Mouse (Mus musculus): Measurements from ENCODE around the gene Bmp7. TPM values are rescaled to one million over a fixed set of nuclear protein-coding genes. Genes with fewer than 3 reads are reported as not detected.
A peak's percentile ranks its signal among the peaks of the same experiment; 100 is the strongest.

Bmp7 gene
- polyA plus RNA-seq, 1 experiment from 2014 or later: 27.5 TPM

- H3K4me1 ChIP-seq: 0 out of 2 replicates have a peak, but pooled peaks cover 4% of the 10 kb centered on the region
- no peak overlapping the region for H3K4me3 ChIP-seq
- no peaks in the 10 kb centered on the region for H3K36me3 ChIP-seq
- ATAC-seq (ENCODE audit: insufficient number of reproducible peaks, low FRiP score, low TSS enrichment, low read depth): no peak
- no peak overlapping the region for H3K4me2 ChIP-seq
- no peak overlapping the region for H3K9ac ChIP-seq
- H3K27ac ChIP-seq: no peak overlapping the region
- 83% methylated on average over 5 of the region's 5 CpGs for WGBS
- no peaks in the 10 kb centered on the region for H3K27me3 ChIP-seq
- no peaks in the 10 kb centered on the region for H3K9me3 ChIP-seq
Measured at GRCm38 (mm10) chr2:172966480-172966879, 26.4 kb upstream of the Bmp7 start.

GRCm38 (mm10) chr2:172965249-172965648, 25.1 kb upstream of the Bmp7 start:
- H3K36me3 ChIP-seq: no peaks in the 10 kb centered on the region
- WGBS: 40% methylated on average over 11 of the region's 11 CpGs
- no peak overlapping the region for H3K9ac ChIP-seq
- 0 out of 2 replicates have a peak, but pooled peaks cover 4% of the 10 kb centered on the region for H3K4me1 ChIP-seq
- H3K9me3 ChIP-seq: no peaks in the 10 kb centered on the region; the same call in 1 of the 2 replicates
- no peak overlapping the region for H3K4me2 ChIP-seq
- H3K27me3 ChIP-seq: no peaks in the 10 kb centered on the region
- H3K4me3 ChIP-seq: no peak overlapping the region
- H3K27ac ChIP-seq: no peak overlapping the region
- no peak for ATAC-seq (ENCODE audit: insufficient number of reproducible peaks, low FRiP score, low TSS enrichment, low read depth)

DNA sequence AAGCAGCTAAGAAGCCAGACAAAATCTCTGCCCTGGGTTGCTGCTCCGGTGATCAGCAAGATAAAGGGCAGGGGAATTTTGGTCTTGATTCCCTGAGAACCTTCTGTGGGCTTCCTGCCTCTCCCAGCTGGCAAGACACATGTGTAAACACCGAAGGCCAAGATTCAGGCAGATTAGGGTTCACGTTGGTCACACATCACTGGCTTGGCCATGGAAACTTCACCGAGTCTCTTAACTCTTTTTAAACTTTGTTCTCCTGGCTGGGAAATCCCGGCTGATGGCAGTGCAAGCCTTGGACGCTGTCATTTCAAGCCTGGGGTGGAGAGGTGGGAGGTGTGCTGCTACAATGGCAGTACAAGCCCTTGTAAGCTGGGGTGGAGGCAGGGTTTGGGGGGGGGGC, 21.1 kb upstream of the Bmp7 start:
- peaks cover 9% of the 10 kb centered on the region; the same call in 1 of the 2 replicates for H3K4me1 ChIP-seq
- WGBS: 72% methylated on average over 6 of the region's 6 CpGs
- H3K36me3 ChIP-seq: no peaks in the 10 kb centered on the region
- no peak overlapping the region for H3K4me2 ChIP-seq
- no peak overlapping the region for H3K27ac ChIP-seq
- no peak for ATAC-seq (ENCODE audit: insufficient number of reproducible peaks, low FRiP score, low TSS enrichment, low read depth)
- no peak overlapping the region for H3K9ac ChIP-seq
- no peak overlapping the region for H3K4me3 ChIP-seq
- no peaks in the 10 kb centered on the region for H3K27me3 ChIP-seq
- H3K9me3 ChIP-seq: peaks cover 5% of the 10 kb centered on the region; the same call in 1 of the 2 replicates

- Histone ChIP-seq H3K9ac (no peak overlapping the region), H3K4me3 (no peak overlapping the region), H3K4me2 (no peak overlapping the region), H3K27ac (no peak overlapping the region), H3K27me3 (no peaks in the 10 kb centered on the region), H3K9me3 (peaks cover 8% of the 10 kb centered on the region; the same call in 1 of the 2 replicates), H3K36me3 (no peaks in the 10 kb centered on the region), H3K4me1 (peaks cover 7% of the 10 kb centered on the region; the same call in 1 of the 2 replicates)
- ATAC-seq (ENCODE audit: insufficient number of reproducible peaks, low FRiP score, low TSS enrichment, low read depth): no peak
- WGBS: 91% methylated on average over 3 of the region's 3 CpGs
Measured at GRCm38 (mm10) chr2:172960350-172960749, 20.2 kb upstream of the Bmp7 start.

- ATAC-seq (ENCODE audit: insufficient number of reproducible peaks, low FRiP score, low TSS enrichment, low read depth): no peak
- Histone ChIP-seq H3K27me3 (no peaks in the 10 kb centered on the region), H3K27ac (no peak overlapping the region)
Measured at GRCm38 (mm10) chr2:172959006-172959768, 19.1 kb upstream of the Bmp7 start.

DNA sequence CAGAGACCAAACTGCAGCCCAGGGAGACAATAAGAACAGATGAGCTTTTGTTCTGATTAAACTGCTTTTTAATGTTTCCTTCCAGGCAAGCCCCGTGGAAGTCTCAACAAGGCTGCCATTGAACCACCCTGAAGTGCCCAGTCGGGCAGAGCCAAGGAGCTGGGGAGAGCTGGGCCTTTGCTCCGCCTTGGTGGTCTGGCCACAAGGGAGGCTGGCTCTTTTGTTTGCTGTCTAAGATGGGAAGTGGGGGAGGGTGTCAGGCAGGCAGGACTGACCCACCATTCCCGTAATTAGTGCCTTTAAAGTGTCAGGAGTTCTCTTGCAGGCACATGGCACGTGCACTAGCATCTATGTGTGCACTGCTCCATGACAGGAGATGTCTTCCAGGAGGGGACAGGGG, 18.5 kb upstream of the Bmp7 start:
- H3K9me3 ChIP-seq: peaks cover 8% of the 10 kb centered on the region; the same call in 1 of the 2 replicates
- 0 out of 2 replicates have a peak, but pooled peaks have one; percentile 17 for ATAC-seq (ENCODE audit: insufficient number of reproducible peaks, low FRiP score, low TSS enrichment, low read depth)
- H3K4me1 ChIP-seq: peaks cover 9% of the 10 kb centered on the region; the same call in 1 of the 2 replicates
- H3K27ac ChIP-seq: 0 out of 2 replicates have a peak overlapping the region, but pooled peaks have one; percentile 17
- H3K27me3 ChIP-seq: no peaks in the 10 kb centered on the region
- no peak overlapping the region for H3K4me2 ChIP-seq
- no peak overlapping the region for H3K4me3 ChIP-seq
- H3K9ac ChIP-seq: no peak overlapping the region
- H3K36me3 ChIP-seq: no peaks in the 10 kb centered on the region
- WGBS: 26% methylated on average over 5 of the region's 5 CpGs

More at GRCm38 (mm10) chr2:172959006-172959768, 19.1 kb upstream of the Bmp7 start:
- Histone ChIP-seq H3K4me1 (peaks cover 9% of the 10 kb centered on the region; the same call in 1 of the 2 replicates), H3K4me2 (no peak overlapping the region), H3K9me3 (peaks cover 8% of the 10 kb centered on the region; the same call in 1 of the 2 replicates), H3K9ac (no peak overlapping the region), H3K36me3 (no peaks in the 10 kb centered on the region), H3K4me3 (no peak overlapping the region)
- 50% methylated on average over 13 of the region's 13 CpGs for WGBS

- WGBS: 79% methylated on average over 2 of the region's 2 CpGs
- ATAC-seq (ENCODE audit: insufficient number of reproducible peaks, low FRiP score, low TSS enrichment, low read depth): no peak
- Histone ChIP-seq H3K27me3 (no peaks in the 10 kb centered on the region), H3K4me1 (peaks cover 14% of the 10 kb centered on the region), H3K9me3 (0 out of 2 replicates have a peak, but pooled peaks cover 8% of the 10 kb centered on the region), H3K36me3 (no peaks in the 10 kb centered on the region), H3K27ac (no peak overlapping the region), H3K4me3 (no peak overlapping the region), H3K9ac (no peak overlapping the region), H3K4me2 (no peak overlapping the region)
Measured at GRCm38 (mm10) chr2:172951976-172952375, 11.9 kb upstream of the Bmp7 start.

DNA sequence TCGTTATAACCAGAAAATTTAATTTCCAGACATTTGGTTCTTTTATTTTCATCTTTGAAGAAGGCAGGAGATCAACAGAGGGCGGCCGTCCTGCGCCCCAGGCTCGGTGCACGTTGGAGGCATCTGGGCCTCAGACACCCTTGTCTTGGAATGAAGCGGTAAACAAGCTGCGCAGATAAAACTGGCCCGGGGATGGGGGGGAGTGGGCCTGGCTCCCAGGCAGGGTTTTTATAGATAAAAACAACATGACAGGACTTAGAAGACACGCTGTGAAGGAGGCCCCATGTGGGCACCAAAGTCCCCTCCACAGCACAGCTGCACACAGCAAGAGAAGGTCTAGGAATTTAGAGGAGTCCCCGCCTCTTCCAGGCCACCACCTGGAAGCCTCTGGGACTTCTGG, 10.6 kb upstream of the Bmp7 start:
- H3K9ac ChIP-seq: no peak overlapping the region
- no peaks in the 10 kb centered on the region for H3K9me3 ChIP-seq
- ATAC-seq (ENCODE audit: insufficient number of reproducible peaks, low FRiP score, low TSS enrichment, low read depth): no peak
- peaks cover 14% of the 10 kb centered on the region for H3K4me1 ChIP-seq
- no peaks in the 10 kb centered on the region for H3K36me3 ChIP-seq
- no peak overlapping the region for H3K27ac ChIP-seq
- H3K4me3 ChIP-seq: no peak overlapping the region
- 20% methylated on average over 11 of the region's 11 CpGs for WGBS
- no peak overlapping the region for H3K4me2 ChIP-seq
- H3K27me3 ChIP-seq: no peaks in the 10 kb centered on the region

GRCm38 (mm10) chr2:172950119-172950676, 10.1 kb upstream of the Bmp7 start:
- H3K4me2 ChIP-seq: no peak overlapping the region
- no peaks in the 10 kb centered on the region for H3K27me3 ChIP-seq
- H3K9ac ChIP-seq: no peak overlapping the region
- H3K4me1 ChIP-seq: peaks cover 14% of the 10 kb centered on the region
- H3K9me3 ChIP-seq: no peaks in the 10 kb centered on the region
- ATAC-seq (ENCODE audit: insufficient number of reproducible peaks, low FRiP score, low TSS enrichment, low read depth): no peak
- WGBS: 55% methylated on average over 9 of the region's 9 CpGs
- H3K36me3 ChIP-seq: no peaks in the 10 kb centered on the region
- no peak overlapping the region for H3K4me3 ChIP-seq
- H3K27ac ChIP-seq: no peak overlapping the region

- Histone ChIP-seq H3K9ac (no peak overlapping the region), H3K27ac (no peak overlapping the region), H3K4me1 (peaks cover 10% of the 10 kb centered on the region), H3K4me2 (no peak overlapping the region), H3K27me3 (no peaks in the 10 kb centered on the region), H3K9me3 (no peaks in the 10 kb centered on the region), H3K4me3 (no peak overlapping the region), H3K36me3 (no peaks in the 10 kb centered on the region)
- no peak for ATAC-seq (ENCODE audit: insufficient number of reproducible peaks, low FRiP score, low TSS enrichment, low read depth)
- 45% methylated on average over 5 of the region's 5 CpGs for WGBS
Measured at GRCm38 (mm10) chr2:172949051-172949450, 8.9 kb upstream of the Bmp7 start.

- ATAC-seq (ENCODE audit: insufficient number of reproducible peaks, low FRiP score, low TSS enrichment, low read depth): no peak
- H3K27me3 ChIP-seq: peaks cover 18% of the 10 kb centered on the region
- H3K4me1 ChIP-seq: peaks cover 51% of the 10 kb centered on the region
Measured at GRCm38 (mm10) chr2:172940799-172941163, 660 bp upstream of the Bmp7 start.

DNA sequence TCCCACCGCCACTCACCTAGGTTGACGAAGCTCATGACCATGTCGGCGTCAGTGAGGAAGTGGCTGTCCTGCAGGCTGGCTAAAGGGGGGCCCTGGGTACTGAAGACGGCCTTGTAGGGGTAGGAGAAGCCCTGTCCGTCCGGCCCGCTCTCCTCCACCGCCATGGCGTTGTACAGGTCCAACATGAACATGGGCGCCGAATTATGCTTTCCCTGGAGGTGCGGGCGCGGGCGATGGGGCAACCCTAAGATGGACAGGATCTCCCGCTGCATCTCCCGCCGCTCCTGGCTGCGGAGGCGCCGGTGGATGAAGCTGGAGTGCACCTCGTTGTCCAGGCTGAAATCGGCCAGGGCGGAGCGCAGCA, 500 bp downstream of the Bmp7 start:
- peak overlapping the region; percentile 66 for H3K4me3 ChIP-seq
- under 1% methylated on average over 26 of the region's 26 CpGs for WGBS
- no peak for ATAC-seq (ENCODE audit: insufficient number of reproducible peaks, low FRiP score, low TSS enrichment, low read depth)
- H3K36me3 ChIP-seq: no peaks in the 10 kb centered on the region
- peak overlapping the region; percentile 85 for H3K27ac ChIP-seq
- H3K9me3 ChIP-seq: no peaks in the 10 kb centered on the region
- peak overlapping the region; percentile 99 for H3K4me2 ChIP-seq
- H3K4me1 ChIP-seq: peaks cover 62% of the 10 kb centered on the region
- H3K27me3 ChIP-seq: peaks cover 18% of the 10 kb centered on the region
- peak overlapping the region; percentile 46 for H3K9ac ChIP-seq

More at GRCm38 (mm10) chr2:172940799-172941163, 660 bp upstream of the Bmp7 start:
- Histone ChIP-seq H3K9me3 (no peaks in the 10 kb centered on the region), H3K27ac (no peak overlapping the region), H3K4me3 (peak overlapping the region; percentile 66), H3K36me3 (no peaks in the 10 kb centered on the region), H3K4me2 (peak overlapping the region; percentile 99), H3K9ac (0 out of 2 replicates have a peak overlapping the region, but pooled peaks have one; percentile 46)
- 0% methylated on average over 12 of the region's 13 CpGs for WGBS

Data from limb, embryonic 15.5 days (tissue).